Mouse (Mus musculus) liver, adult 2 months (tissue): ENCODE results near the gene Sec1.

Experiments used
- CTCF ChIP-seq: fragments of 200-500 bp; IDR thresholded peaks from 2 replicates; pipeline ENCODE4 v1.5.1; 2011; ENCODE audit warnings: low read depth, low read length, control low read depth
- POLR2A ChIP-seq: fragments of 200-500 bp; IDR thresholded peaks from 2 replicates; pipeline ENCODE4 v1.6.1; 2011; ENCODE audit warnings: low read length, control low read depth; ENCODE audit not compliant: insufficient read depth; ENCODE audit errors: extremely low read depth

GRCm38 (mm10) chr7:45692364-45692763 is 1.8 kb downstream of the Sec1 start:
- no peak for TF ChIP-seq CTCF
- no peak for TF ChIP-seq POLR2A
